Mouse (Mus musculus): Measurements from ENCODE around the gene Cldn9. TPM values are rescaled to one million over a fixed set of nuclear protein-coding genes. Genes with fewer than 3 reads are reported as not detected.

The Cldn9 gene
- polyA plus RNA-seq, 1 experiment from 2014 or later, result 2.4 TPM

- Histone ChIP-seq H3K4me3 (no peak overlapping the region), H3K27ac (no peak overlapping the region), H3K4me1 (peaks cover 11% of the 10 kb centered on the region), H3K27me3 (ENCODE audit: insufficient read depth, poor library complexity, severe bottlenecking) (peaks cover 79% of the 10 kb centered on the region), H3K36me3 (no peaks in the 10 kb centered on the region), H3K9me3 (no peaks in the 10 kb centered on the region)
- DNase-seq (ENCODE audit: low spot score), result no peak
- WGBS, result 82% methylated on average over 9 of the region's 9 CpGs
Measured at GRCm38 (mm10) chr17:23703301-23703700, 19.5 kb upstream of the Cldn9 start.

- WGBS, result under 1% methylated on average over 27 of the region's 28 CpGs
- H3K9me3 ChIP-seq, result no peaks in the 10 kb centered on the region
- peaks cover 17% of the 10 kb centered on the region for H3K4me1 ChIP-seq
- peaks cover 76% of the 10 kb centered on the region for H3K27me3 ChIP-seq (ENCODE audit: insufficient read depth, poor library complexity, severe bottlenecking)
- no peaks in the 10 kb centered on the region for H3K36me3 ChIP-seq
- peak; percentile 96 for DNase-seq (ENCODE audit: low spot score)
- H3K4me3 ChIP-seq, result peak overlapping the region; percentile 82
- peak overlapping the region; percentile 69 for H3K27ac ChIP-seq
Measured at GRCm38 (mm10) chr17:23700079-23700478, 16.3 kb upstream of the Cldn9 start.

GRCm38 (mm10) chr17:23699131-23700077, 15.6 kb upstream of the Cldn9 start:
- no peak for DNase-seq (ENCODE audit: low spot score)
- WGBS, result 2% methylated on average over 94 of the region's 101 CpGs
- peak overlapping the region; percentile 69 for H3K27ac ChIP-seq
- no peaks in the 10 kb centered on the region for H3K9me3 ChIP-seq
- no peaks in the 10 kb centered on the region for H3K36me3 ChIP-seq
- peaks cover 17% of the 10 kb centered on the region for H3K4me1 ChIP-seq
- peaks cover 79% of the 10 kb centered on the region for H3K27me3 ChIP-seq (ENCODE audit: insufficient read depth, poor library complexity, severe bottlenecking)
- peak overlapping the region; percentile 82 for H3K4me3 ChIP-seq

DNA sequence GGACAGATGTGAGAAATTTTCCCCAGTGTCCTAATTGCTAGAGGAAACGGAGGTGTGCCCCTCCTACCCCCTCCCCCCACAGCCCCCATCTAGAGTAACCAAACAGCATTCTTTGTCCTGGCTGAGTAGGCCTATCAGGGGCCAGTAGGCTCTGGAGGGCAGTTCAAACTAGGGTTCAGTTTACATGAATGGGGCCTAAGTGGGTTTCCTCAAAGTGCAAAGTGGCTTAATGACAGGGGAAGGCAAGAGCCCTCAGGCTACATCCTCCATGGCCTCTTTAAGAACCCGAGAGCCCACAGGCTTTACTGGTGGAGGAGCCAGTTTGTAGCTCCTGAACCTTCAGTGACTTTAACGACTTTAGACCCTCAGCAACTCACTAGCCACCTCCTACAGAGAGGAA, 12.0 kb upstream of the Cldn9 start:
- no peaks in the 10 kb centered on the region for H3K9me3 ChIP-seq
- no peaks in the 10 kb centered on the region for H3K36me3 ChIP-seq
- H3K4me1 ChIP-seq, result peaks cover 17% of the 10 kb centered on the region
- H3K27ac ChIP-seq, result no peak overlapping the region
- no peak for DNase-seq (ENCODE audit: low spot score)
- WGBS, result 9% methylated on average over 3 of the region's 3 CpGs
- no peak overlapping the region for H3K4me3 ChIP-seq
- peaks cover 71% of the 10 kb centered on the region for H3K27me3 ChIP-seq (ENCODE audit: insufficient read depth, poor library complexity, severe bottlenecking)

DNA sequence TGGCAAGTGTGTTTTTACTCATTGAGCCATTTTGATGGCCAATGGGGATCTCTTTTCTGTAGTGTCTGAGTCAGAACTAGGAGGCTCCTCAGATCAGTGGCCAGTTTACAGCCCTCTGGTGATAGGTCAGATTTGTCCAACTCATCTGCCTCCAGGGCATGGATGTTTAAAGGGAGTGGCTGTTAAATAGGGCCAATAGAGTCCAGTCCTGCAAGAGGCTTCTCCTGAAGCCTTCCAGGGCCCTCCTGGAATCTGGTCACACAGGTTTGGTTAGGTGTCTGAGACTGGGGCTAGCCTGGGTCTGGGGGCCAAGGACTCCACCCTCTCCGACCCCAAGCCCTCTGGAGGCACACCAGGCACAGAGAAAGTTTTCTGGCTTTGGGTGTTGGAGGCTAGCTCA, 10.7 kb upstream of the Cldn9 start:
- H3K27ac ChIP-seq, result no peak overlapping the region
- no peak overlapping the region for H3K4me3 ChIP-seq
- H3K4me1 ChIP-seq, result peaks cover 13% of the 10 kb centered on the region
- no peaks in the 10 kb centered on the region for H3K36me3 ChIP-seq
- DNase-seq (ENCODE audit: low spot score), result no peak
- no peaks in the 10 kb centered on the region for H3K9me3 ChIP-seq
- peaks cover 58% of the 10 kb centered on the region for H3K27me3 ChIP-seq (ENCODE audit: insufficient read depth, poor library complexity, severe bottlenecking)
- 61% methylated on average over 1 of the region's 1 CpGs for WGBS

DNA sequence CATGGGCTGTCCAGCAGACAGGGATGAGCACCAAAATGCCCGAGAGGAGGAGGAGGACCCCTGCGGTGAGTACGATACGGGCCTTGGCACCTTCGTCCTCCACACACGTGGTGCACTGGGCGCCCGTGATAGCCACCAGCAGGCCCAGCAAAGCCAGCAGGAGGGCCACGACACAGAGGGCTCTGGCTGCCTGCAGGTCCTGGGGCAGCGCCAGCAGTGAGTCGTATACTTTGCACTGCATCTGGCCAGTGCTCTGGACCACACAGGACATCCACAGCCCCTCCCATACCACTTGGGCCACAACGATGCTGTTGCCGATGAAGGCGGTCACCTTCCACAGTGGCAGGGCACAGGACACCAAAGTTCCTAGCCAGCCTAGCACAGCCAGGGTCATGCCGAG, 600 bp downstream of the Cldn9 start:
- Histone ChIP-seq H3K27ac (no peak overlapping the region), H3K36me3 (no peaks in the 10 kb centered on the region), H3K4me3 (0 out of 2 replicates have a peak overlapping the region, but pooled peaks have one; percentile 3), H3K9me3 (no peaks in the 10 kb centered on the region), H3K27me3 (ENCODE audit: insufficient read depth, poor library complexity, severe bottlenecking) (peaks cover 76% of the 10 kb centered on the region), H3K4me1 (peaks cover 24% of the 10 kb centered on the region)
- WGBS, result 15% methylated on average over 15 of the region's 15 CpGs
- DNase-seq (ENCODE audit: low spot score), result no peak

DNA sequence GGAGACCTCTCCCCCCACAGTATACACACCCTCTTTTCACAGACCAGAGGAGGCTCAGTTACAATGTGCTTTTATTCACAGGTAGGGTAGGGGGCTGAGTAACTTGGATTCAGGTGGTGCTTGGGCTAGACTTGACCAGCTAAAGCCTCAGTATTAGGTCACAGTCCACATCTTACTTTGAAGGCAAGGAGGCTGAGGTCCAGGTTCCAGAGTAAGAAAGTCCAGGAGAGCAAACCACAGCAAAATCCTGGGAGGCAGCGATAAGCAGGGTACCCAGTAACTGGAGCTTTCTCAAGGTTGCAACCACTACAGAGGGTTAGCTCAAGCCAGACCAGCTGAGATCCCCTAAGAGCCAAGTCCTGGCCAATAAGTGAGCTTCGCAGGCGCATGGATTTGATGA, 1.3 kb downstream of the Cldn9 start:
- no peaks in the 10 kb centered on the region for H3K36me3 ChIP-seq
- H3K27ac ChIP-seq, result no peak overlapping the region
- peaks cover 26% of the 10 kb centered on the region for H3K4me1 ChIP-seq
- peak overlapping the region; percentile 3; the same call in 1 of the 2 replicates for H3K4me3 ChIP-seq
- H3K9me3 ChIP-seq, result no peaks in the 10 kb centered on the region
- 54% methylated on average over 3 of the region's 3 CpGs for WGBS
- no peak for DNase-seq (ENCODE audit: low spot score)
- H3K27me3 ChIP-seq (ENCODE audit: insufficient read depth, poor library complexity, severe bottlenecking), result peaks cover 77% of the 10 kb centered on the region

GRCm38 (mm10) chr17:23682092-23682491, 1.7 kb downstream of the Cldn9 start:
- Histone ChIP-seq H3K27me3 (ENCODE audit: insufficient read depth, poor library complexity, severe bottlenecking) (peaks cover 77% of the 10 kb centered on the region), H3K9me3 (no peaks in the 10 kb centered on the region), H3K36me3 (no peaks in the 10 kb centered on the region), H3K4me3 (no peak overlapping the region), H3K4me1 (peaks cover 29% of the 10 kb centered on the region), H3K27ac (no peak overlapping the region)
- WGBS, result 49% methylated on average over 4 of the region's 4 CpGs
- DNase-seq (ENCODE audit: low spot score), result no peak

DNA sequence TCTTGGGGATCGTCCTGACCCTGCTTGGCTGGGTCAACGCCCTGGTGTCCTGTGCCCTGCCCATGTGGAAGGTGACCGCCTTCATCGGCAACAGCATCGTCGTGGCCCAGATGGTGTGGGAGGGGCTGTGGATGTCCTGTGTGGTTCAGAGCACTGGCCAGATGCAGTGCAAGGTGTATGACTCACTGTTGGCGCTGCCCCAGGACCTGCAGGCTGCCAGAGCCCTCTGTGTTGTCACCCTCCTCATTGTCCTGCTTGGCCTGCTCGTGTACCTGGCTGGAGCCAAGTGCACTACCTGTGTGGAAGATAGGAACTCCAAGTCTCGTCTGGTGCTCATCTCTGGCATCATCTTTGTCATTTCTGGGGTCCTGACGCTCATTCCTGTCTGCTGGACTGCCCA, 2.7 kb downstream of the Cldn9 start:
- Histone ChIP-seq H3K27ac (no peak overlapping the region), H3K36me3 (no peaks in the 10 kb centered on the region), H3K9me3 (no peaks in the 10 kb centered on the region), H3K4me3 (no peak overlapping the region; the same call in 1 of the 2 replicates), H3K4me1 (peaks cover 37% of the 10 kb centered on the region), H3K27me3 (ENCODE audit: insufficient read depth, poor library complexity, severe bottlenecking) (peaks cover 77% of the 10 kb centered on the region)
- 59% methylated on average over 10 of the region's 10 CpGs for WGBS
- DNase-seq (ENCODE audit: low spot score), result no peak

GRCm38 (mm10) chr17:23680336-23680735, 3.5 kb downstream of the Cldn9 start:
- Histone ChIP-seq H3K9me3 (no peaks in the 10 kb centered on the region), H3K36me3 (0 out of 2 replicates have a peak, but pooled peaks cover 3% of the 10 kb centered on the region), H3K4me3 (0 out of 2 replicates have a peak overlapping the region, but pooled peaks have one; percentile 45), H3K27ac (no peak overlapping the region), H3K27me3 (ENCODE audit: insufficient read depth, poor library complexity, severe bottlenecking) (peaks cover 75% of the 10 kb centered on the region), H3K4me1 (peaks cover 45% of the 10 kb centered on the region)
- 65% methylated on average over 9 of the region's 9 CpGs for WGBS
- DNase-seq (ENCODE audit: low spot score), result no peak

- peaks cover 71% of the 10 kb centered on the region for H3K27me3 ChIP-seq (ENCODE audit: insufficient read depth, poor library complexity, severe bottlenecking)
- peak within 1 kb of the TSS; percentile 45 for H3K4me3 ChIP-seq
- no peaks in the 10 kb centered on the region for H3K9me3 ChIP-seq
- 0 out of 2 replicates have a peak, but pooled peaks cover 3% of the 10 kb centered on the region for H3K36me3 ChIP-seq
- H3K4me1 ChIP-seq, result peaks cover 52% of the 10 kb centered on the region
- WGBS, result 4% methylated on average over 38 of the region's 38 CpGs
- no peak within 1 kb of the TSS for H3K27ac ChIP-seq
- no peak for DNase-seq (ENCODE audit: low spot score)
Measured at GRCm38 (mm10) chr17:23679127-23679835, 4.5 kb downstream of the Cldn9 start, which contains the start of gene Cldn6. Gene Cldn6, plus strand, starts transcription at chr17:23679249.

GRCm38 (mm10) chr17:23677236-23677679, 6.6 kb downstream of the Cldn9 start, which contains the start of gene Tnfrsf12a:
Gene Tnfrsf12a, minus strand, starts transcription at chr17:23677468.
- peaks cover 51% of the 10 kb centered on the region for H3K27me3 ChIP-seq (ENCODE audit: insufficient read depth, poor library complexity, severe bottlenecking)

More at GRCm38 (mm10) chr17:23677236-23677679, 6.6 kb downstream of the Cldn9 start, which contains the start of gene Tnfrsf12a:
- no peaks in the 10 kb centered on the region for H3K9me3 ChIP-seq
- peak; percentile 95 for DNase-seq (ENCODE audit: low spot score)
- peak within 1 kb of the TSS; percentile 72 for H3K4me3 ChIP-seq
- H3K27ac ChIP-seq, result peak within 1 kb of the TSS; percentile 90
- peaks cover 44% of the 10 kb centered on the region for H3K4me1 ChIP-seq
- H3K36me3 ChIP-seq, result peaks cover 3% of the 10 kb centered on the region; the same call in 1 of the 2 replicates
- under 1% methylated on average over 34 of the region's 34 CpGs for WGBS
